Mouse (Mus musculus) gastrocnemius, postnatal 10 days (tissue): ENCODE results near the gene Phldb1. TPM values are rescaled to one million over a fixed set of nuclear protein-coding genes. Genes with fewer than 3 reads are reported as not detected.
A peak's percentile ranks its signal among the peaks of the same experiment; 100 is the strongest.

Experiments used
- DNase-seq: peaks from one replicate; pipeline ENCODE4 v3.0.0; 2021; ENCODE audit warnings: mixed read lengths
- total RNA-seq, 2 experiments: library from RNA; stranded (reverse); gene quantifications; 2 replicates each; pipeline ENCODE4 v1.2.3; 2021

The Phldb1 gene
- total RNA-seq, 2 experiments from 2014 or later, result 49.8 to 82.4 TPM

DNA sequence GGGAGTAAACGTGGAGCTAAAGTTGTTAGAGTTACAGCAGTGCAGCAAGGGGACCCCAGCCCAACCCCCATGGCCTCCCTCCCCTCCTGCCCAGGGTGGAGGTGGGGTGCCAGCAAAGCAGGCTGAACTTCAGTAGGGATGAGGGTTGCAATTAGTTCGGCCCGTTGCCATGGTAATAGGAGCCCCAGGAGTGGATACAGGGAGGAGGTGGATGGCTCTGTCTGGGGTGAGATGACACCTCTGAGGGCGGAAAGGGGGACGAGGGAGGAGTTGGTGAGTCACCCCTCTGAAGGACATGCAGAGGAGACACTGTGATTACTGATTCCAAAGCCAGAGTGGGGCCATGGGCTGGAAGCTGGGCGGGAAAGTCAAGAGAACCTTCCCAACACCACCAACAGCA lies 26.1 kb downstream of the Phldb1 start:
- DNase-seq, result no peak

DNA sequence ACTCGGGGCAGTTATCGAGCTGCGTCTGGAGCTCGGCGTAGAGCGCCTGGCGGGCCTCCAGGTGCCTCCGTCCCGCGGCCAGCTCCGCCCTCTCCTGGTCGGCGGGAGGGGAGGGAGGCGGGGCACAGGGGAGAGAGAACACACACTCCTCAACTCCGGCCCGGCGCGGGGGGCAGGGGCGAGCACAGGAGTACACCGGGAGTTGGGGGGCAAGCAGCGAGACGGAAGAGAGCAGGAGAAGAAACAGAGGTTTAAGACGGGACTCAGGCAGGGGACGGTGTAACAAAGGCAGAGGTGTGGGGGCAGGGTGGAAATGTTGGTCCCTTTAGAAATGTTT lies 26.6 kb downstream of the Phldb1 start:
- DNase-seq, result peak; percentile 84

DNA sequence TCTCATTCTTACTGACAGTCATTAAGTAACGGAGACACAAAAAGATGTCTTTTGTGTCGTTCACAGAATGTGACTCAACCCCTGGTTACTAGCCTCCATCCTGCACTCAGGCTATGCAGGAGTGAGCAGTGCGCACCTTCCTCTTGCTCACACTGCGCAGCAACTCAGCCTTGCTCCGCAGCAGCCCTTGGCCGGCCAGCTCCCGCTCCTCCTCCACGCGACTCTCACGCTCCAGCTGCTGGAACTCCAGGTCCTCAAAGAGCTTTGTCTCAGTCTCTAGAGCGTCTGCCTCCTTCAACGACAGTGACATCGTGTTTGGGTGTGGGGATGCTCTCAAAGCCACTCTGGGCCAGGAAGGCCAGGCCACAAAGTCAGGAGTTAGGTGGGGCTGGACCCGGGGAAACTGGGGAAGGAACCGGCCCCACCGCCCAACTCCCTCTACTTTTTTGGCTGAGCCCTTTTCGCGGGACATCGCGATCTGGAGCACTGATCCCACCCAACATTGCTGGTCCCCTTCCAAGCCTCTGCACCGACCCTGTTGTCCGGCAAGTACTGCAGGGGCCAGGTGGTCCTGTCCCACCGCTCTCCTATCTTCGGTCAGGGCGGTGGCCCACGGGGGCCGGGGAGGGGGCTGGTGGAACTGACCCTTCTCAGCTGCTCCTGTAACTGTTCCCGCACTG lies 27.1 kb downstream of the Phldb1 start:
- DNase-seq, result no peak

DNA sequence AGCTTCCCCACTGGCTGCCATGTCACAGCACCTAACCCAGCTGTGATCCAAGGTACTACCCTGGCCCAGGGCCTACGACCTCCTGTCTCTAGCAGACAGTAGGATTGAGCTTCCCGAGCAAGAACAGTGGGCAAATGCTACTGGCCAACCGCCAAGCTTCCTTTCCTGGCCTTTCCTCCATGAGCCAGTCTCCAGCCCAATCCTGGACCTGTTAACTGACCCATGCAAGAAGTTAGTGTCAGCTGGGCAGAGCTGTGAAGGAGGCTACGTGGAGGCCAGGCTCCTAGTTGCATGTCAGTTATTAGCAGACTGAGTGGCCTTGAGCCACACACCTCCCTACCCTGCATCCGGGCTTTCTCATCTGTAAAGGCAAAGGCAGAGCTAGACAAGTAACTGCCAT lies 35.3 kb downstream of the Phldb1 start:
- DNase-seq, result no peak

DNA sequence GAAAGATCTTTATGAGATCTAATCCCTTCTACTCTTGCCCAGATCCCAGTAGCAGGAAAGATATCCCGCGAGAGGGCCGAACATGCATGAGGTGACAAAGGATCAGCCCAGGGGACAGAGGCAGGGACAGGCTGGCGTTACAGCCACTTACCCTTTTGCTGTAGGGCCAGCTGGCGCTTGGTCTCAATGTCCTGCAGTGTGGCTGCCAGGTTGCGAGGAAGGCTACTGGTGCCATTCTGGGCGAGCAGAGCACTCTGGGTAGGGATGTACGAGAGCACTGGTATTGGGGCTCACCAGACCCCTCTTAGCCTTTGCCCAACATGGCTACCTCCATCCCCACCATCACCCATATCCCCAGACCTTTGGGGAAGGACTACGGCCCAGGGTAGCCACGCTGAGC lies 35.8 kb downstream of the Phldb1 start:
- no peak for DNase-seq

DNA sequence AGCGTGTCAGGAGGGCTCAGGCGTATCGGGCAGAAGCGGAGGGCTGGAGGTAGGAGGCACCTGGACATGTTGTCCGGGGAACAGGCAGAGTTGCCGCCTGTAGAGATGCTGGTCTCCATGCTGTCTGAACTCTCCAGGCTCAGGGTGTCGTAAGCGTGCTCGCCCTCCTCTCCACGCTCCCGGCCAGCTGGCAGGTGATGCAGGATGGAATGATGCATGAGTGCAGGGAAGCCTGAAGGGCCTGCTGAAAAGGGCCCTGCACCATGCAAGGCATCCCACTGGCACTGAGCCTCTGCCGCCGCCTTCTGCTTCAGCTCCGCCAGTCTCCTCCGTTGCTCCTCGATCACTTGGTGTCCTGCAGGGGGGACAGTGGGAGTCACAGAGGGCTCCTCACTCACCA lies 37.1 kb downstream of the Phldb1 start:
- DNase-seq, result no peak

DNA sequence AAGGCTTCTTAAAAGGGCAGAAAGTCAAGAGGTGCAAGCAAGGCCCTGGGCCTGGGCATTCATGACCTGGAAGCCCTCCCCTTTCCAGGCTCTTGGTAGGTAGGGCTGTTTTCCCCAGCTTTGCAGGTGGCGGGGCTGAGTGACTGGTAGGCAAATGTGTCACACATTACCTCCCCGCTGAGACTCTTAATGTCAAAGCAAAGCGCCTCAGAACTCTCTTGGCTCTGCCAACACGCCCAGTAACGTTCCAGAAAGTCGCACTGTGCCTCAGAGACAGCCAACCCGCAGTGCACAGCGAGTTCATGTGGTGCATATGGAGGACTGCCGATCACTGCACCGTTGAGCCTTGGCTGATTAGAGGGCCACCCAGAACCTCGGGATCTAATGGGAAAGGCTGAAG lies 41.9 kb downstream of the Phldb1 start:
- no peak for DNase-seq

DNA sequence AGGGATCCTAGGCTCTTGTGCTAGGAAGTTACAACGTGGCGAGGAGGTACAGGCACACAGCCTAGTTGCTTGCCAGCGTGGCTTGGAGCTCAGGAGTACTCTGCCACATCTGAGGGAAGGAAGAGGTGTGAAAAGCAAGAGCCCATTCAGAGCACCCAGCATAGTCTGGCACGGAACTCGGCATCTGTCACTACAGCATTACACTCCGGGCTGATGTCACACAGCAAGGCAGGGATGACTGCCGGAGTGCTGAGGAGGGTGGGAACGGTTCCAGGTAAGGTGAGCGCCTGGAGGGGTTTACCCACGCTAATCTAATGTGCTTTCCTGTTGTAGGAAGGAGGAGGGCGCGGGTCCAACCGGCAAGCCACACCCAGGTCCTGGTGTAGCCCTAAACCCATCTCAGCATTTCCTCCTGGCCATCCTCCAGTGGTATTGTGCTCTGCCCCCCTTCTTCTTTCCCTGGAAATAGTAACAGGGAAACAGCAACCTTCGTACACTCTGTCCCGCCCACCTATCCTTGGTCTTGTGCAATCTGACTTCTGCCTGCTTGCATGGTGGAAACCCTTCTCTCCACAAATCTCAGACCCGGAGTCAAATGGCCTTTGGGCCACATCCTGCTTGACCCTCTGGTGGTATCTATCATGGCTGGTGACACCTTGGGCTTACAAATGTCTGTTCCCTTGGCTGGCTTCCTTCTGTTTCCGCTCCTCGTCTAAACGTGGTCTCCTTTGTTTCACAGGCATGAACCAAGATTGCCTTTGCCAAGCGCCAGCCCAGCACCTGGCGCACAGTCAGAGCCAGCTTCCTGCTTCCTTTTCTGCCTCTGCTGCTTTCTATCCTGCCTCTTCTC lies 43.1 kb downstream of the Phldb1 start:
- DNase-seq, result peak; percentile 44

DNA sequence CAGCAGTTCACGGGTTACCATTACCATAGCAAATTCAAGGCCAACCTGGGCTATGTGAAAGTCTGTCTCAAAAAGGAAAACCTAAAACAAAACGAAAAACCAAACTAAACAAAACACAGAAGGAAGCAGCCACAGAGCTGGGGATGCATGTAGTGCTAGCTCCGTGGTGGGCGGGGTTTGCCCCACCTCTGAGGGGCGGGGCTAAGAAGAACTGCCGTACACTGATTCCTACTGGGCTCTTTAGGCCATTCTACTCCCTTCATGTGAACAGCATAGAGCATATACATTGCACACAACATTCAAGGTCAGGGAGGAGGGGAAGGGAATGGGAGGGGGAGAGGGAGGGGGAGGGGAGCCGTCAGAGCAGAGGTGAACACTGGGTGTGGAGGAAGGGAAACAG lies 44.4 kb downstream of the Phldb1 start:
- no peak for DNase-seq

DNA sequence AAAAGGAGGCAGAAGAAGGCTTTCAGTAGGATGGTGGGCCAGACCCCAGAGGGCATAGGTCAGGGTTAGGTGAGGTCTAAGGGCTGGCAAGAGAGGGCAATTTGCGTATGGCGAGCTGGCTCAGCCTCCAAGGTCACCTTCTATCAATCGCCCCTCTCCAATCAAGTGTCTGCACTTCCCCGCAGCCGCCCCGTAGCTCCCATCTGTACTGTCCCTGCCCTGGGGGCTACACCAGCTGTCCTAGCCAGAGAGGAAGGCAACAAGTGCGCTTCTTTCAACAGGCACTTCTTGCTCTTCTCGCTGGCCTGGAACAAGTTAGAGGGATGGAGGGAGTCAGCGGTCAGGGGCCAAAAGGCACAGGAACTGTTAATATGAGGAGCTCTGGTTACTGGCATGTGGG lies 47.0 kb downstream of the Phldb1 start:
- no peak for DNase-seq

DNA sequence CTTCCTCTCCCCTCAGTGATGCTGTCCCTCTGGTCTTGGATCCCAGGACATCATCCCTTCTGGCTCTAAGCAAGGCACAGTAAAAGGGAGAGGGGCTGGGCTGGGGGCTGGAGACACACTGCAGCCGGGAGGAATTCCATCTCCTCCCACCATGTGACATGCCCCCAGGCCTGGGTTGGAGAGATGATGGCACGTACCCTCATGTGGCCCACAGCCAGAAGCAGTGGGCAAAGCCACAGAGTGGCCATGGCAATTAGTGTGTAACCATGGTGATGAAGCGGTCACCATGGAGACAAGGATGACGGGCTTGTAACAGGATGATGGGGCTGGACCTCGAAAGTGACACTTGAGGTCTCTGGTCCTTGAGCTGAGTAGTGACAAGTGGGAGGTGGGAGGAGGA lies 48.4 kb downstream of the Phldb1 start:
- no peak for DNase-seq

DNA sequence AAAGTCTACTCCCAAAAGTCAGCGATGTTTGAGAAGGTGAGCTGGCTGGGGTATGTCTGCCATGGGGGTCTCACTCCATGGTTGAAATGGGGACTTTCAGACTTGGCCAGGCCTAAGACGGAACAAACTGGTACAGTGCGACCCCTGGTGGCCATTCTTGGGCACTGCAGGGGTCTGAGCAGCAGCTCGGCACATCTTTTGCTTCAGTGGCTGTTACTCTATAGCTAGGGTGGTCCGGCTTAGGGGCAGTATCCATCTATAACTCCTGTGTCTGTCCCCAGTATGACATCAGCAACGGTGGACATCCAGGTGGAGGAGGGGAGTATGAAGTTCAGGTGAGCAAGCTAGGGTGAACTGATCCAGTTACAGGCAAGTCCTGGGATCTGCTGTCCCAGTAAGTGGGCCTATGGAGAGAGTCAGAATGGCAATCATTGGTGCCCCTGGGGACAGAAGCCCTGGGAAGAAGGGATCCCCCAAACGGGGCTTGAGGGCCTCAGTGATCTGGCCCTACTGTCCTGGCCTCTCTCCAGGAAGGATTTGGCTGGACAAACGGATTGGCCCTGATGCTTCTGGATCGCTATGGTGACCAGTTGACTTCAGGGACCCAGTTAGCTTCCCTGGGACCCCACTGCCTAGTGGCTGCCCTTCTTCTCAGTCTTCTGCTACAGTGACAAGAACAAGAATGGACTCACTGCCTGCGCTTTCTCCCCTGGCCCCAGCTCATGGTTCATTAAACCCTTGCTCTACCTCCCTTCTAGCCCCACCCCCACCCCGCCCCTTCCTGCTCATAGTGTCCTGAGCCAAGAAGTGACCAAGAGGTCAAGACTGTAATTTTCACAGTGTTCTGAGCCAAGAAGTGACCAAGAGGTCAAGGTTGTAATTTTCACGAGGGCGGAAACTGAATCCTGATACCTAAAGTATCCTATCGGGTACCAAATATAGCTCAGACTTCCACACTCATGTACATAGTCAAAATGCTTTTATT lies 49.4 kb downstream of the Phldb1 start:
- peak; percentile 82 for DNase-seq

DNA sequence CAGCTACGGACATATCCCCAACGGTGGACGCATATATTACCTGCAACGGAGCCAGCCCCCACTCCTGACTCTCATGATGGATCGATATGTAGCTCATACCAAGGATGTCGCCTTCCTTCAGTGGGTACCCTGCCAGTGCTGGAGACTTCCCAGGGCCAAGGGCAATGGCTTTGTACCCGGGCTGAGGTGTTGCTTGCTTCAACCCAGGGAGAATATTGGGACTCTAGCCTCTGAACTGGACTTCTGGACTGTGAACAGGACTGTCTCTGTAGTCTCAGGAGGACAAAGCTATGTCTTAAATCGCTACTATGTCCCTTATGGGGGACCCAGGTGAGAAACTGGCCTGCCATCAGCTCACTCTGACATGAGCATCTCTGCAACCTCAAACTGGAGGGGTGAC lies 52.0 kb downstream of the Phldb1 start:
- no peak for DNase-seq

DNA sequence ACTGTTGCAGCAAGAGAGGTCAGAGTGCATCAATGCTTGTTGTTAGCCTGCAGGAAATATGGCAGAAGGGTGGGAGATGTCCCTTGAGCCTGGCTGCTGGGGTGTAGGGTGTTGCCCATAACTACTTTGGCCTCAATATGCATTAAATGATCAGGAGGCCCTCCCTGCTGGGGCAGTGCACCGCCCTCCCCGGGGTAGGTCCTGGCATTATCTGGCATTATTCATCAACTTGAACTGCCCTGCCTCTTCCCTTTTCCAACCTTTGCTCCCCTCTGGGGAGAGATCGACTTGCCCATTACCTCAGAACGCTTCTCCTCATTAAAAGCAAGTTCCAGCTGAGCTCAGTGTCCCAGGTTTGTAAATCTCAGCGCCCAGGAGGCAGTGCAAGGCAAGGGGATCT lies 55.4 kb downstream of the Phldb1 start:
- no peak for DNase-seq

DNA sequence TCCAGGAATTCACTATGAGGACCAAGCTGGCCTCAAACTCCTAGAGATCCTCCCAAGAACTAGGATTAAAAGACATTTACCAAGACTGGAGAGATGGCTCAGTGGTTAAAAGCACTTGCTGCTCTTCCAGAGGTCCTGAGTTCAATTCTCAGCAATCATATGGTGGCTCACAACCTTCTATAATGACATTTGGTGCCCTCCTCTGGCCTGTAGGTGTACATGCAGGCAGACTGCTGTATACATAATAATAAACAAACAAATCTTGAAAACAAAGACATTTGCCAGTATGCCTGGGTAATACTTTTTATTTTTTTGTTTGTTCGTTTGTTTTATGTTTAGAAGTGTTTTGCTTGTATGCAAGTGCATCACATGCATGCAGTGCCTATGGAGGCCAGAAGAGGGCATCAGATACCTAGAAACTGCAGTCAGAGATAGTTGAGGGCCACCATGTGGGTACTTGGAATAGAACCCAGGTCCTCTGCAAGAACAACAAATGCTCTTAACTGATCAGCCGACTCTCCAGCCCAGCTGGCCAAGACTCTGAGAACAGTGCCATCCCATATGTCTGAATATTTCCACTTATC lies 56.6 kb downstream of the Phldb1 start:
- no peak for DNase-seq

DNA sequence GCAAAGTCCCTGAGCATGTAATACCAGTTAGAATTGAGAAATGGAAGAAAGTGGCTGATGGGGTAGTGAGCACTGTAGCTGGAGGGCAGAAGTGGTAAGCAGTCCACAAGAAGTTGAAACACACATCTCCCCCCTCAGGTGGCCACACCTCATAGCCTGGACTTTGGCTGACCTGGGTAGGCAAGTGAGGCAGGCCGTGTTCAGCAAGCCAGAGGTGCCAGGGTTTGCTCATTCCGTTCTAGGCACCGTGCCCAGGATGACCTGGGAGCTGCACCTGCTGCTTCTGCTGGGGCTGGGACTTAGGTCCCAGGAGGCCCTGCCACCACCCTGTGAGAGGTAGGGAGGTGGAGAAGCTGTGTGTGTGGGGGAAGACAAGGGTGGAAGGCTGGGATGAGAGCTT lies 62.0 kb downstream of the Phldb1 start, which contains the start of gene Treh:
Gene Treh, plus strand, starts transcription at position 229 of the 400 bp plus-strand sequence.
- no peak for DNase-seq

DNA sequence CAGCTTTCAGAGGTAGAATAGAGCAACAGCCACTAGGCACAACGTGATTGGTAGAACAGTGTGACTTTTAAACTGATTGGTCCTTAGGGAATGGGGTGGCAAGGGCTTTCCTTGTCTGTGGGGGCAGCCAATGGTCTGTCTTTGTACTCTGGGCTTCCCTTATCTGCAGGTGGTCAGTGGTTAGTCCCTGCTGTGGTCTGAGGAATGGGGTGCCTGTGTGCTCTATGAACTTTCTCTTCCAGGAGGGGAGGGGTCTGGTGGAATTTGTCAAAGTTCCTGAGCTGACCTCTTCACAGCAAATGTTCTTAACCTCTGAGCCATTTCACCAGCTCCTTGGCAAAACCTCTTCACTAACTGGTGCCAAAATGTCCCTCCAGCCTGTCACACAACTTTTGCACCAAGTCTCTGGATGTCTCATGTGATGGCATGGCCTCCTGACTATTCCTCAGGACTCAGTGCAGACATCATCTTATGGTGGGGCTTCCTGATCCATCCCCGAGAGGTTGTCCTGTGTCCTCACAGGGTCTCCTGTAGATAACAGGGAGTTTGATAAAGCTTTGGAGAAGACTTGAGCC lies 62.6 kb downstream of the Phldb1 start:
- DNase-seq, result no peak

DNA sequence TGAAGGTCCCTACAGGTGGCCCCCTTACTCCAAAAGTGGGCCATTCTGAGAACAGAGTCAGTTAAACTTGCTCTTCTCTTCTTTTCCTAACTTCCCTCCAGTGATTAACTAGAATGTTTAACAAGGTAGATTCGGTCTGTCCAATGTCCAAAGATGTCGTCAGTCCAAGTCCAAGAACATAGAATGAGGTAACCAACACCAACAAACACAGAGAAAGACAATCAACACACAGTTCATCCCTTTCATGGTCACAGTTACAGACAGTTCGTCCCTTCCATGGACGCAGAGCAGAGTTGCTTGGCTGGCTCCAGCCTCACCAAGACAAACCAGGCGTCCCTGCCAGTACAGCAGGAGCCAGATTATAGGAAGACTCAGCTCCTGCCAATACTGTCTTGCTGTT lies 63.6 kb downstream of the Phldb1 start:
- no peak for DNase-seq

DNA sequence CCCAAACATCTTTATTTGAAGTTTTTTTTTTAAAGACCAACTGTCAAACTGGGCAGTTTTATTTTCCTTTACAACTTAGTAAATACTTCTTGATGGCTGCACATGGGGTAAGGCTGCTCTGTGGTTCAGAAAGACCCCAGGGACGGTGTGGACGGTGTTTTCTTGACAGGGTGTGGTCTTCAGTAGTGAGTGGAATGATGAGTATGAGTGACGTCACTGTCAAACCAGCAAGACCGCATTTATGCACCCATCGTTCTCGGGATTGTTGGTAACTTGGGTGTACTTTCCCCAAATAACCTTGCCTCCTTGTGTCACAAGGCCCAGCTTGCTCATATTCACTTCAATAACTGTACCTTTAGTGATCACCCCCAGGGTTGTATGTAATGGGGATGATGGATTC lies 71.3 kb downstream of the Phldb1 start:
- DNase-seq, result no peak

DNA sequence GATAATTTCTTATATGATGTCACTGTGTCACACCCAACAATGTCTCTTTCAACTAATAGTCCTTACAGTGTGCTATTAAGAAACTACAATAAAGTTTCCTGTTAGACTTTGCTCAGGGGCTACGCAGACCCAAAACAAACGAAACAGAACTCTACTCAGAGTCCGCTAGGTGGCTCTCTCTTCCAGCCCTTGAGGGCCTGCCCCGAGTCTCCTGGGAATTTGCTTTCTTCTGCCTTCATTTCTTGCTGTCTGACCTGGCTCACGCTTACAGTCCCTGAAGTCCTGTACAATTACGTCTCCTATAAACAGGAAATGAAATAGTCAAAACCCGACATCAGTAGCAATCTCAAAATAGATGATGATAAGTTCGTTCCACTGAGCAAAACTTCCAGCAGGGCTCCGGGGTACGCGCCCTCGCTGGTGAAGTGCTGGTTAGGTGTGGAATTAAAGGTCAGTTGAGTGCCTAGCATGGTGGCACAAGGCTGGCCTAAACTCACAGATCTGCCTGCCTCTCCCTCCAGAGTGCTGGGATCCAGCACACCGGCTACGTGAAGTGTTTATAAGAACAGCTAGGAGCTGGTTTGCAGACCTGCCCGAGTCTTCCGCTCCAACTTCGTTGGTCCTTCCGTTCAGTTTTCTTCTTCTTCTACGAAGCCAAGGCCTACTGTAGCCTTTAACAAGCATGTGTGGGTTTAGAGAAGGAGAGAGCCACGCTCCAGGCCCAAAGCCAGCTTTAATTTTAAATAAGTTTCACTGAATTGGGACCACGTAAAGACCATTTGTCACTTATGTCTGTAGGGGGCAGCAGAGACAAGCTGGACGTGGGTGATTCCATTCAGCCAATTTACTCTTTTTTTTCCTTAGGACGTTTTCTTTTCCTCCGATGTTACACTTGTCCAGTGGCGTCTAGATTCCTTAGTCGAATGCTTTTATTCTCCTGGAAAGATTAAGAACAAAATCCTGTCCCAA lies 79.6 kb downstream of the Phldb1 start:
- DNase-seq, result peak; percentile 44

DNA sequence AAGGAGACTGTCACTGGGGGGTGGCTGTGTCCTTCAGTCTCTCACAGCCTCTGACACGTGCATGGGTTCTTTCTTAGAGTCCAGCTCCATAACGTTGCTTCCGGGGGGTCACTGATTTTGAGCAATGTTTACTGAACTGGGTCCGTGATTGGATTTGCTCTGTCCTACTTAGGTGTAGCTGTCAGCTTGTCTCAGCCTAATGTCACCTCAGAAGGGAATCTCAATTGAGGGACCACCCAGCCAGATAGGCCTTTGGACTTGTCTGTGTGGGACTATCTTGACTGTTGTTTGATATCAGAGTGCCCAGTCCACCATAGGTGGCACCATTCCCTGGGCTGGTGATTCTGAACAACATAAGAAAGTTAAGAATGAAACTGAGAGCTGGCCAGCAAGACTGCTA lies 81.1 kb downstream of the Phldb1 start:
- DNase-seq, result no peak
